Mouse (Mus musculus): ENCODE results near the gene Catsperg1.

DNA sequence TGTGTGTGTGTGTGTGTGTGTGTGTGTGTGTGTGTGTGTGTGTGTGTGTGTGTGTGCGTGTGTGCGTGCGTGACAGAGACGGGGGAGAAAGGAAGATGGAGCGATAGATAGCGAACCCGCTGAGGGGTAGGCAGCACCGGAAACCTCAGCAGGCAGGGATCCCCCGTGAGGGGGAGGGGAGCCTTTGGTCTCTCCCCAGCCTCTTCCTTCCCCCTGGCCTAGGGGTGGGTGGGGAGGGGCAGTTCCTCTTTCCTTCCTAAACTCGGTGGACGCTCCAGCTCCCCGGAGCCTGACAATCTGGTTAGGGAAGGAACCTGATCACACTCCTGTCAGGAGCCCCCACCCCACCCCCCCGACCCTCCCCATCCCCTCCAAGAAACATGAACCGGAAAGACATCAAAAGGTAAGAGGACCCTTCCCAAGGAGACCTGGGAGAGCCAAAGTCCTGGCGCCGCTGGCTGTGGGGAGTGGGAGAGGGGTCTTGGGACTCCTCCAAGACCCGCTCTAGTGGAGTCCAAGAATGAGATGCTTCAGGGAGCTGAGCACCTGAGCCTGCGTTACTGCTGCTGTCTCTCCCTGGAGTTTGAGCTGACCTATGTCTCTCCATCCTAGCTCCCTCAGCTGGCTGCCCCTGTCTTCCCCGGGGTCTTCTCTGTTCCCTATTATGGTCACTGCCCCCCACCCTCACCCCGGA, 79.0 kb downstream of the Catsperg1 start, which contains the start of gene Rasgrp4:
- no peak for TF ChIP-seq CTCF (IDR thresholded peaks at IDR 0.05; ENCODE audit: borderline replicate concordance, insufficient read depth, low read length)
- no peak for TF ChIP-seq POLR2A (IDR thresholded peaks at IDR 0.05; ENCODE audit: low read depth, low read length)

All from embryonic fibroblast, embryonic 13.5 days (primary cell).